9 mouse cellular contexts compared by ENCODE assay signal in the genomic region with DNA sequence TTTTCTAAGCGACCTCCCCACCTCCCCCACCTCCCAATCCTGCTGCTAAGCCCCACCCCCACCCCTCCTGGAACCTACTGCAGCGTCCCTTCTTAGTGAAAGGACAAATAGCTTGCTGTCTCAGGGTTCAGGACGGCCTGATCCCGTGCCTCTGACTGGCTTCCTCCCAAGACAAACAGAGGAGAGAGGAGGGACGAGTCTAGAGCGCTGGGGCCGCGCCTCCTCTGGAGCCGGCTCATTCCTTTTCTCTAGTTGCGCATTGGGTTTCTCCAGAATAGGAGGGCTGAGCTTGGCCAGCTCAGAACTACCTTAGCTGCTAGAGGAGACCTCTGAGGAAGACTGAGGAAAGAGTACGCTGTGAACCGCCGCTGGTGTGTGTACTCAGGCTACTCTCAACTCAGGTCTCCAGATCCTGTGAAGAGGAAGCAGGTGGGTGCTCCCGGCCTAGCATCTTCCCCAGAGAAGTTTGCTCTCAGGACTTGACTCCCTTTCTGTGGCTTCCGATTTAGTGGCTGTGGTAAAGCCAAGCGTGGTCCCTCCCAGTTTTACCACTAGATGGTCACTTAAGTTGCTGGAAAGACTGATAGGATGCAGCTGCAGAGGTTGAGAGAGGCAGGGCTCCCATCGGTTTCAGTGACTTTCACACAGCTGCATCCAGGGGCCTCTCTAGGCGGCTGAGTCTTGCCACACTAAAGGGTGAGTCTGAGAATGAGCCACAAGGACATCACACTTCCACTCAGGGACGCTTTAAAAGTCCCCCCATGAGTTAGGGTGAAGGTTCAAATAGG. TPM values are rescaled to one million over a fixed set of nuclear protein-coding genes. Genes with fewer than 3 reads are reported as not detected.
DNase-seq lines count a peak whose midpoint lies in the region; ATAC-seq and TF ChIP-seq lines count a peak whose summit lies in the region.
"Had no signal": no experiment of that assay in that cellular context is flagged by ENCODE, and none has a peak within 500 bp of the region (broad histone marks: within the 10 kb centered on the region; RNA-seq: fewer than 3 reads in every experiment).

No protein-coding gene starts in this region.

- peak; percentile 38 for DNase-seq in hindbrain, postnatal 0 days (ENCODE audit: low spot score)
- DNase-seq in MN1 (ENCODE audit: low spot score): peak; percentile 63
- peak; percentile 63 for DNase-seq in kidney, postnatal 0 days (ENCODE audit: low spot score)
- peak; percentile 74 for DNase-seq in lung, postnatal 14 days
- DNase-seq in forebrain, embryonic 10.5 days (ENCODE audit: extremely low spot score, low spot score): no peak
- DNase-seq in embryo, embryonic 9.5 days (ENCODE audit: extremely low spot score): no peak

- WGBS in hindbrain, postnatal 0 days: 18% methylated on average over 19 of the region's 19 CpGs
- WGBS in hindbrain, embryonic 16.5 days: 26% methylated on average over 19 of the region's 19 CpGs
- WGBS in kidney, postnatal 0 days: 11% methylated on average over 19 of the region's 19 CpGs
- WGBS in forebrain, embryonic 10.5 days: 22% methylated on average over 19 of the region's 19 CpGs

- no peaks in the 10 kb centered on the region for H3K27me3 ChIP-seq in hindbrain, postnatal 0 days (ENCODE audit: insufficient read depth, low read length)
- H3K27me3 ChIP-seq in hindbrain, embryonic 16.5 days (replicated peaks; ENCODE audit: control insufficient read depth, insufficient read depth, low read length): no peaks in the 10 kb centered on the region; the same call in 1 of the 2 replicates
- H3K27me3 ChIP-seq in kidney, postnatal 0 days (ENCODE audit: insufficient read depth, low read length): 0 out of 2 replicates have a peak, but pooled peaks cover 7% of the 10 kb centered on the region
- peaks cover 58% of the 10 kb centered on the region for H3K27me3 ChIP-seq in forebrain, embryonic 10.5 days (ENCODE audit: poor library complexity, severe bottlenecking)

- H3K4me1 ChIP-seq in hindbrain, postnatal 0 days (ENCODE audit: insufficient read depth, low read length): no peaks in the 10 kb centered on the region
- no peaks in the 10 kb centered on the region for H3K4me1 ChIP-seq in hindbrain, embryonic 16.5 days (ENCODE audit: control insufficient read depth, insufficient read depth, low read depth, low read length)
- H3K4me1 ChIP-seq in kidney, postnatal 0 days (replicated peaks; ENCODE audit: insufficient read depth, low read length): no peaks in the 10 kb centered on the region
- peaks cover 14% of the 10 kb centered on the region for H3K4me1 ChIP-seq in forebrain, embryonic 10.5 days

- no peak overlapping the region for H3K27ac ChIP-seq in hindbrain, postnatal 0 days
- no peak overlapping the region for H3K27ac ChIP-seq in hindbrain, embryonic 16.5 days (ENCODE audit: low read depth, low read length)
- H3K27ac ChIP-seq in kidney, postnatal 0 days: no peak overlapping the region
- H3K27ac ChIP-seq in forebrain, embryonic 10.5 days: no peak overlapping the region

- peak; percentile 45; the same call in 1 of the 2 replicates for ATAC-seq in hindbrain, postnatal 0 days
- ATAC-seq in hindbrain, embryonic 16.5 days: no peak
- ATAC-seq in erythroblast, adult 5-6 weeks (replicated peaks; ENCODE audit: low FRiP score, poor library complexity, severe bottlenecking): 0 out of 2 replicates have a peak, but pooled peaks have one; percentile 17
- ATAC-seq in kidney, postnatal 0 days (replicated peaks; ENCODE audit: low FRiP score, low read depth): no peak

- no peak for TF ChIP-seq CTCF in hindbrain, postnatal 0 days (IDR thresholded peaks at IDR 0.05; ENCODE audit: low read depth)
- TF ChIP-seq CTCF in kidney, postnatal 0 days (IDR thresholded peaks at IDR 0.05; ENCODE audit: low read depth): no peak

- no peaks in the 10 kb centered on the region for H3K9me3 ChIP-seq in hindbrain, postnatal 0 days (ENCODE audit: low read length)
- peaks cover 7% of the 10 kb centered on the region for H3K9me3 ChIP-seq in hindbrain, embryonic 16.5 days (ENCODE audit: control insufficient read depth, low read length)
- H3K9me3 ChIP-seq in kidney, postnatal 0 days (replicated peaks; ENCODE audit: low read length): no peaks in the 10 kb centered on the region
- peaks cover 8% of the 10 kb centered on the region; the same call in 1 of the 2 replicates for H3K9me3 ChIP-seq in forebrain, embryonic 10.5 days

- no peak overlapping the region for H3K4me3 ChIP-seq in hindbrain, postnatal 0 days (ENCODE audit: low read length)
- no peak overlapping the region for H3K4me3 ChIP-seq in hindbrain, embryonic 16.5 days (ENCODE audit: low read length)
- H3K4me3 ChIP-seq in kidney, postnatal 0 days (replicated peaks; ENCODE audit: low read depth, low read length): no peak overlapping the region
- no peak overlapping the region for H3K4me3 ChIP-seq in forebrain, embryonic 10.5 days
- H3K4me3 ChIP-seq: megakaryocyte, embryonic 14.5 days had no signal

- no peak overlapping the region for H3K4me2 ChIP-seq in hindbrain, postnatal 0 days (ENCODE audit: low read depth, low read length)
- H3K4me2 ChIP-seq in hindbrain, embryonic 16.5 days (ENCODE audit: low read length): no peak overlapping the region
- H3K4me2 ChIP-seq in kidney, postnatal 0 days (ENCODE audit: low read length): 0 out of 2 replicates have a peak overlapping the region, but pooled peaks have one; percentile 11

- no peaks in the 10 kb centered on the region for H3K36me3 ChIP-seq in hindbrain, postnatal 0 days (ENCODE audit: insufficient read depth, low read length)
- H3K36me3 ChIP-seq in hindbrain, embryonic 16.5 days (ENCODE audit: control insufficient read depth, insufficient read depth, low read length): no peaks in the 10 kb centered on the region
- H3K36me3 ChIP-seq in kidney, postnatal 0 days (ENCODE audit: insufficient read depth, low read length): no peaks in the 10 kb centered on the region
- H3K36me3 ChIP-seq in forebrain, embryonic 10.5 days (replicated peaks): no peaks in the 10 kb centered on the region

- H3K9ac ChIP-seq in hindbrain, postnatal 0 days (replicated peaks; ENCODE audit: low read length): no peak overlapping the region
- H3K9ac ChIP-seq in hindbrain, embryonic 16.5 days (ENCODE audit: low read depth, low read length): no peak overlapping the region
- H3K9ac ChIP-seq in kidney, postnatal 0 days (ENCODE audit: low read depth, low read length): no peak overlapping the region

RNA-seq across cellular contexts. Expression of a gene that starts 3.4 kb away (rescaled TPM):
- total RNA-seq in hindbrain, postnatal 0 days (2014; rRNA removed): 0.47 and 0.50 TPM in 2 replicates
- 1.2 and 1.5 TPM in 2 replicates for polyA plus RNA-seq in hindbrain, postnatal 0 days (2015; fragmentation: Nextera tagmentation; extraction: Ambion mirVana)
- polyA plus RNA-seq in hindbrain, embryonic 16.5 days (2015; fragmentation: Nextera tagmentation; extraction: Ambion mirVana): 0.30 and 0.66 TPM in 2 replicates
- not detected in 2 replicates for total RNA-seq in erythroblast, adult 5-6 weeks (2015; ENCODE audit: low replicate concordance)
- total RNA-seq in erythroblast, adult 5-6 weeks (2017; ENCODE audit: low replicate concordance): not detected in 2 replicates
- 0.13 and 0.17 TPM in 2 replicates for polyA plus RNA-seq in kidney, postnatal 0 days (2015; fragmentation: Nextera tagmentation; extraction: Ambion mirVana)
- polyA plus RNA-seq in forebrain, embryonic 10.5 days (2016; fragmentation: Nextera tagmentation; extraction: Ambion mirVana): not detected in 2 replicates

RNA-seq across cellular contexts. Expression of a gene that starts 12.1 kb away (rescaled TPM):
- 6.3 and 9.0 TPM in 2 replicates for total RNA-seq in hindbrain, postnatal 0 days (2014; rRNA removed)
- polyA plus RNA-seq in hindbrain, postnatal 0 days (2015; fragmentation: Nextera tagmentation; extraction: Ambion mirVana): 31.7 and 33.5 TPM in 2 replicates
- polyA plus RNA-seq in hindbrain, embryonic 16.5 days (2015; fragmentation: Nextera tagmentation; extraction: Ambion mirVana): 34.9 and 35.8 TPM in 2 replicates
- total RNA-seq in erythroblast, adult 5-6 weeks (2015; ENCODE audit: low replicate concordance): 2.9 and 4.6 TPM in 2 replicates
- 4.7 and 7.2 TPM in 2 replicates for total RNA-seq in erythroblast, adult 5-6 weeks (2017; ENCODE audit: low replicate concordance)
- 24.8 and 26.3 TPM in 2 replicates for polyA plus RNA-seq in kidney, postnatal 0 days (2015; fragmentation: Nextera tagmentation; extraction: Ambion mirVana)
- polyA plus RNA-seq in forebrain, embryonic 10.5 days (2016; fragmentation: Nextera tagmentation; extraction: Ambion mirVana): 52.4 and 54.5 TPM in 2 replicates

RNA-seq across cellular contexts. Expression of a gene that starts 27.5 kb away (rescaled TPM):
- total RNA-seq in hindbrain, postnatal 0 days (2014; rRNA removed): 87.7 and 90.0 TPM in 2 replicates
- 172 and 174 TPM in 2 replicates for polyA plus RNA-seq in hindbrain, postnatal 0 days (2015; fragmentation: Nextera tagmentation; extraction: Ambion mirVana)
- polyA plus RNA-seq in hindbrain, embryonic 16.5 days (2015; fragmentation: Nextera tagmentation; extraction: Ambion mirVana): 158 and 170 TPM in 2 replicates
- 8.8 and 14.2 TPM in 2 replicates for total RNA-seq in erythroblast, adult 5-6 weeks (2015; ENCODE audit: low replicate concordance)
- 5.0 and 6.0 TPM in 2 replicates for total RNA-seq in erythroblast, adult 5-6 weeks (2017; ENCODE audit: low replicate concordance)
- 161 and 173 TPM in 2 replicates for polyA plus RNA-seq in kidney, postnatal 0 days (2015; fragmentation: Nextera tagmentation; extraction: Ambion mirVana)
- 125 and 134 TPM in 2 replicates for polyA plus RNA-seq in forebrain, embryonic 10.5 days (2016; fragmentation: Nextera tagmentation; extraction: Ambion mirVana)

RNA-seq across cellular contexts. Expression of a gene that starts 30.8 kb away (rescaled TPM):
- 318 and 347 TPM in 2 replicates for total RNA-seq in hindbrain, postnatal 0 days (2014; rRNA removed)
- polyA plus RNA-seq in hindbrain, postnatal 0 days (2015; fragmentation: Nextera tagmentation; extraction: Ambion mirVana): 229 and 237 TPM in 2 replicates
- polyA plus RNA-seq in hindbrain, embryonic 16.5 days (2015; fragmentation: Nextera tagmentation; extraction: Ambion mirVana): 150 and 186 TPM in 2 replicates
- not detected in 2 replicates for total RNA-seq in erythroblast, adult 5-6 weeks (2015; ENCODE audit: low replicate concordance)
- not detected in 2 replicates for total RNA-seq in erythroblast, adult 5-6 weeks (2017; ENCODE audit: low replicate concordance)
- 0.14 TPM in 1 of 2 replicates, not detected in the other for polyA plus RNA-seq in kidney, postnatal 0 days (2015; fragmentation: Nextera tagmentation; extraction: Ambion mirVana)
- 0.17 TPM in 2 replicates for polyA plus RNA-seq in forebrain, embryonic 10.5 days (2016; fragmentation: Nextera tagmentation; extraction: Ambion mirVana)

RNA-seq across cellular contexts. Expression of a gene that starts 47.3 kb away (rescaled TPM):
- total RNA-seq in hindbrain, postnatal 0 days (2014; rRNA removed): not detected in 2 replicates
- not detected in 2 replicates for polyA plus RNA-seq in hindbrain, postnatal 0 days (2015; fragmentation: Nextera tagmentation; extraction: Ambion mirVana)
- polyA plus RNA-seq in hindbrain, embryonic 16.5 days (2015; fragmentation: Nextera tagmentation; extraction: Ambion mirVana): not detected in 2 replicates
- total RNA-seq in erythroblast, adult 5-6 weeks (2015; ENCODE audit: low replicate concordance): not detected in 2 replicates
- total RNA-seq in erythroblast, adult 5-6 weeks (2017; ENCODE audit: low replicate concordance): not detected in 2 replicates
- not detected in 2 replicates for polyA plus RNA-seq in kidney, postnatal 0 days (2015; fragmentation: Nextera tagmentation; extraction: Ambion mirVana)
- not detected in 2 replicates for polyA plus RNA-seq in forebrain, embryonic 10.5 days (2016; fragmentation: Nextera tagmentation; extraction: Ambion mirVana)

Comparison
In these comparisons a context has a peak if more than half of its experiments do, and no peak if none do; other contexts are left out.
1. ATAC-seq: peak in hindbrain, postnatal 0 days (single experiment) and erythroblast, adult 5-6 weeks (single experiment); none in hindbrain, embryonic 16.5 days (single experiment) and kidney, postnatal 0 days (single experiment).
2. DNase-seq: peak in hindbrain, postnatal 0 days (single experiment), MN1 (single experiment), kidney, postnatal 0 days (single experiment) and lung, postnatal 14 days (single experiment); none in forebrain, embryonic 10.5 days (single experiment) and embryo, embryonic 9.5 days (single experiment).